Mouse (Mus musculus): ENCODE measurements at regions not wholly inside any gene's neighbourhood (a gene's known extent, or its start where the extent isn't known, plus 50 kb on each side); places are given as distances from the start of the nearest gene placed in this dataset.

GRCm38 (mm10) chr9:67698796-67699195 lies 60.4 kb upstream of the C2cd4b start:
- DNase-seq (ENCODE audit: low read depth, low spot score), result no peak

- DNase-seq (ENCODE audit: low read depth, low spot score), result no peak
These were observed 59.2 kb upstream of the C2cd4b start for GRCm38 (mm10) chr9:67699846-67700579.

GRCm38 (mm10) chr9:67708246-67708960 lies 50.8 kb upstream of the C2cd4b start:
- DNase-seq (ENCODE audit: low read depth, low spot score), result no peak

Measured in telencephalon, adult 2 months (tissue).